Mouse (Mus musculus): ENCODE data around the gene Polr2j. TPM values are rescaled to one million over a fixed set of nuclear protein-coding genes. Genes with fewer than 3 reads are reported as not detected.

The Polr2j gene
- total RNA-seq (2017): 80.7 to 92.5 TPM (median 81.7 TPM) in 3 replicates

DNA sequence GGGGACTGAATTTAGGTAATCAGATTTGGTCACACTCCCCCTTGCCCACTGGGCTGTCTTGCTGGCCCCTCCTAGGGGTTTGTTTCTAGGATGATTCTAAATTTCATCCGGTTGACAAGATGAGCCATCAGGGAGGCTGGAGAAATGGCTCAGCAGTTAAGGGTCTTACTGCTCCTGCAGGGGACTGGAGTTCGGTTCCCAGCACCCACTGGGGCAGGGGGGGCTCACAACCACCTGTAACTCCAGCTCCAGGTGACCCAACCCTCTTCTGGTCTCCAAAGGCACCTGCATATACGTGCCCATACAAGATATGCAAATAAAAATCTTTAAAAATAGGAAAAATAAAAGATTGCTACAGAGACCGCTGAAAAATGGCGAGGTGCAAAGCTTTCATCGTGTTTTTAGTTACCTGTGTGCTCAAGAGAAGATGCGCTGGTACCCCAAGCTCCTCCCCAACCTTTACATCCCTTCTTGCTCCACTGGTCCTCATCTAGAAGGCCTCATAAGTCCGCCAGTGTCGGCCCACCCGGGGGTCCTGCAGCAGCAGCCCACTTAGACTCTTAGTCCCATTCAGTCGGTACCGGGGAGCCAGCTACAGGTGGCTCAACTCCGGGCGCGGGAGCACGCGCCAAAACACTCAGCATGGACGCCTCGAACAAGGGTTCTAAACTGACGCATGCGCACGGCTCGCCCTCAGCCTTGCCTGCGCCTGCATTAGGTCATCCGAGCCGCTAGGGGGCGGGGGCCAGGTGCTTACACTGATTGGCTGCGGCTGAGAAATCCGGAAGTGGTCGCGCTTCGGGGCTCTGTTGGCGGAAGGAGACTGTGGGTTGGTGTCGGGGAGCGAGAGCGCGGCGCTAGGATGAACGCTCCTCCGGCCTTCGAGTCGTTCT, at the start of gene Polr2j:
TSS of gene Polr2j (plus strand) at position 741 of the 893 bp plus-strand sequence.
- peak; percentile 97 for ATAC-seq (replicated peaks; ENCODE audit: insufficient number of reproducible peaks, low FRiP score, low TSS enrichment, poor library complexity, severe bottlenecking)

DNA sequence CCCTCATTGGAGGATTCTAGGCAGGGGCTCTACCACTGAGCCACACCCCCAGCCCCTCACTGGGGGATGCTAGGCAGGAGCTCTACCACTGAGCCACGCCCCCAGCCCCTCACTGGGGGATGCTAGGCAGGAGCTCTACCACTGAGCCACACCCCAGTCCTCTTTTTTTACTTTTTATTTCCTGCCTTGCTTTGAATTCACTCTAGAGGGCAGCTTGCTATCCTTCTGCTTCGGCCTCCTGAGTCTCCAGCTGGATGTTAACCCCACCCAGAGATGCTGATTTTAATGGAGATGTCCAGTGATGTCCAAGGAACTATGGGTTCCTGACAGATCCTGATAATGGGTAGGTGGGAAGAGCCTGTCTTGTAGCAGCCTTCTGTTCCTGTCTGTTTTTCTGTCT, 47.0 kb upstream of the Polr2j start:
- ATAC-seq (replicated peaks; ENCODE audit: insufficient number of reproducible peaks, low FRiP score, low TSS enrichment, poor library complexity, severe bottlenecking): no peak

DNA sequence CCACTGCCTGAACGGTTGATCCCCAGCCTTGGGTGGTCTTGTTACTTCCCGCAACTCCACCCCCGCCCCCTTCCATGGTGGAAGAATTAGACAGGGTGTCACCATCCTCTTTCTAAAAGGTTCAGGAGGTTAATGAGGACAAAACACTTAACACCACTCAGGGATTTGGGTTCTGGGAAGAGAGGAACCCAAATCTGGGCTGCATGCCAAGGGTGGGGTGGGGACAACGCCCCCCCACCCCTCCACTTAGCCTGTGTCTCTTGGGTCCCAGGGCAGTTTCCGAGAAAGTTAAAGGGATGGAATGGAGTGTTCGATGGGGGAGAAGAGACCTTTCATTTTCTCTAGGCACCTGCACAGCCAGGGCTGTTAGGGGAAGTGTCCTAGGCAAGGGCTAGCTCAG, 43.4 kb upstream of the Polr2j start:
- no peak for ATAC-seq (replicated peaks; ENCODE audit: insufficient number of reproducible peaks, low FRiP score, low TSS enrichment, poor library complexity, severe bottlenecking)

DNA sequence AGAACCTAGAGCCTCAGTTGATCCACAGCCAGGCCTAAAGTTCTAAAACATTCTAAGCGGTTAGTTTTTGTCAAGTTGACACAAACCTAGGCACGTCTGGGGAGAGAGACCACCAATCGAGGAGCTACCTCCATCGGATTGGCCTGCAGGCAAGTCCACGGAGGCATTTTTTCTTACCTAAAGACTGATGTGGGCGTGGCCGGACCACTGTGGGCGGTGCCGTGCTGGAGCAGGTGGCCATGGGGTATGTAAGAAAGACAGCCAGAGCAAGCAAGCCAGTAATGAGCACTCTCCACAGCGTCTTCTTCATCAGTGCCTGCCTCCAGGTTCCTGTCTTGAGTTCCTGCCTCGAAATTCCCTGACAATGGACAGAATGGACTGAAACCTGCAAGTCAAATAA, 42.9 kb upstream of the Polr2j start:
- ATAC-seq (replicated peaks; ENCODE audit: insufficient number of reproducible peaks, low FRiP score, low TSS enrichment, poor library complexity, severe bottlenecking): no peak

DNA sequence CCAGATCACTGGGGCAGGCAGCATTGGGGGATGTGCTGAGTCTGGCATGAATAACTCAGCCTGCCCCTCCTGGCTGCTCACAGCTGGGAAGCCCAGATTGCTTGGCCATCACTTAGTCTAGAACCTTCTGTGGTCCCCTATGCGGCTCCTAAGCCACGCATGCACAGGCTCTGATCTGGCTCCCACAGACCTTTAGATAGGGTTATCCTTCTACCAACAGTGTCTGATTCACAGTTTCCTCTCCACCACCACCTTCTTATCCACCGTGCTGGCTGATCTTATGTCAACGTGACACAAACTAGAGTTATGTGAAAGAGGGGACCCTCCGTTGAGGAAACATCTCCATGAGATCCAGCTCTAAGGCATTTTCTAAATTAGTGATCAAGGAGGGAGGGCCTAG, 41.4 kb upstream of the Polr2j start:
- no peak for ATAC-seq (replicated peaks; ENCODE audit: insufficient number of reproducible peaks, low FRiP score, low TSS enrichment, poor library complexity, severe bottlenecking)

DNA sequence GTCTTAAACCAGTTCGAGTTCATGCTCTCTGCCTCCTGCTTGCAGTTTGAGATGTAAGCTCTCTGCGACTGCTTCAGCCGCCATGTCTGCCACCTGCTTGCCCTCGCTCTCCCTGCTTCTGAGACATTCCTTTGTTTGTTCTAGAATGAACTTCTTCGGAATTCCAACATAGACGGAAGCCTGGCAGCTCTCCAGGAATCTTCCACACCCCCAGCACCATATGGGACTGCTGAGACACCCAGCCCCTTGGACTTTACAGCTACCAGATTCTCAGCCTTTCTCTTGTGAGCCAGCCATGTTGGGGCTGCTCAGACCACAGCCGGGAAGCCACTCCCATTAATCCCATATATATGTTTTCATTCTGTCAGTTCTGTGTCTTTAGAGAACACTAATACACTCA, 40.1 kb upstream of the Polr2j start:
- no peak for ATAC-seq (replicated peaks; ENCODE audit: insufficient number of reproducible peaks, low FRiP score, low TSS enrichment, poor library complexity, severe bottlenecking)

DNA sequence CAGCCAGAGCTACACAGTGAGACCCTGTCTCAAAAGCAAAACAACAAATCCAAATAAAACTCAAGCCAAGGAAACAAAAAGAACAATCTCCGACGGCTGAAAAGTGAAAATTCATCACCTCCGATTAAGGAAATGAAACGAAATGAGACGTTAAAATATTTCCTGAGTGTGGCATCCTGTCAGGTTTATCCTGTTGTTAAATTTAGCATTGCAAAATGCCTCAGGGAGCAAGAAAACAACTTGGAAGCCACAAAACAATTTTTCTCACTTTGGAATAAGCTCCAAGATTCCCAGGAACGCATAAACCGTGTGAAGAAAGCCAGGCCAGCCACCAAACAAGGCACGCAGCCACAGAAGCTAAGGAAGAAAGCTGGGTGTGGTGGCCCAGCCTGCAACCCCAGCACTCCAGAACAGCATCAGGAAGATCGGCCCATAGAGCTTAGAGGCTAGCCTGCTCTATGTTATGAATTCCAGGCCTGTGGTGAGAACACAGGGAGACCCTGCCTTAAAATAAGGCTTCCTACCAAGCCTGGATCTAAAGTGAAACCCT, 39.4 kb upstream of the Polr2j start:
- ATAC-seq (replicated peaks; ENCODE audit: insufficient number of reproducible peaks, low FRiP score, low TSS enrichment, poor library complexity, severe bottlenecking): no peak

DNA sequence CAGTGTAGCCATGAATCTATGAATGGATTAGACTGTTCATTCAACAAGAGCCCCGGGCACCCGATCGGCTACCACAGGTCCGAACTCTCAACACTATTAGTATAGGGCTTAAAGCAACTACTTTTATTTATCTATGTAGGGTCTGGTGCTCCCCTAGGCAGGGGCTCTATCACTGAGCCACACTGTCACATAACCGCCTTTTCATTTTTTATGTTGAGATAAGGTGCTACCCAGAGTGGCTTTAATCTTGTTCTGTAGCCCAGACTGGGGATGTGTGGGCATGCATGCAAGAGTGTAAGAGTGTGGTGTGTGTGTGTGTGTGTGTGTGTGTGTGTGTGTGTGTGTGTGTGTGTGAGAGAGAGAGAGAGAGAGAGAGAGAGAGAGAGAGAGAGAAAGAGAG, 38.3 kb upstream of the Polr2j start:
- no peak for ATAC-seq (replicated peaks; ENCODE audit: insufficient number of reproducible peaks, low FRiP score, low TSS enrichment, poor library complexity, severe bottlenecking)

DNA sequence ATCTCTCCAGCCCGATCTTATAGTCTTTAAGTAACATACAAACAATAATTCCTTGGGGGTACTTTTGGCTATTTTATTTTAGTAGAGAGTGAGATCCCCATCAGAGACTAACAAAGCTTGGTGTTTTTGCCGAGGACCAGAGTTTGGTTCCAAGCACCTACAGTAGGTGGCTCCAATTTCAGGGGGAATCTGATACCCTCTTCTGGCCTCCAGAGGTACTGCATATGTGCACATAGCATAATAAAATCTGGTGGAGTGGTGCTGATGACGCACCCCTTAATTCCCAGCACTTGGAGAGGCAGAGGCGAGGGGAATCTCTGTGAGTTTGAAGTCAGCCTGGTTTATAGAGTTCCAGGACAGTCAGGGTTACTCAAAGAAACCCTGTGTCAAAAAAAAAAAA, 34.1 kb upstream of the Polr2j start:
- no peak for ATAC-seq (replicated peaks; ENCODE audit: insufficient number of reproducible peaks, low FRiP score, low TSS enrichment, poor library complexity, severe bottlenecking)

DNA sequence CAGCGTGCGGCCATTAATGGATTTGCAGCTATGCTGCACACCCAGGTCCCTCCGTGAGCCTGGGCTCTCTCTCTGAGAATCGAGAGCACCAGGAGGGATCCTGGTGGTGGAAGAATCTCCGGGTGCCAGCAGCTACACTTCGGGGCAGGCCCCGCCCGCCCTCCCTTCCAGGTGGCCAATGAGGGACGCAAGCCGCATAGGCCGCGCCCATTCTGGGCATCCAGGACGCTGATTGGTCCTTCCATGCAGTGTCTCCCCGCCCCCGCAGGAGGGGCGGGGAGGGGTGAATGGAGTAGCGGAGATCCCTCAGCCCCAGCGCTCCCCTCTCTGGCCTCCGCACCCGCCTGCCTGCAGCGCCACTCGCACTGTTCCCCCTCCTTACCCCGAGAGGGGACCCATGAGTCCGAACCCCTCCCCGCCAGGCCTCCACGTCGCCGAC, 32.7 kb upstream of the Polr2j start, which contains the start of gene Rasa4:
TSS of gene Rasa4 (plus strand) at position 248 of the 439 bp plus-strand sequence.
- peak; percentile 81 for ATAC-seq (replicated peaks; ENCODE audit: insufficient number of reproducible peaks, low FRiP score, low TSS enrichment, poor library complexity, severe bottlenecking)

DNA sequence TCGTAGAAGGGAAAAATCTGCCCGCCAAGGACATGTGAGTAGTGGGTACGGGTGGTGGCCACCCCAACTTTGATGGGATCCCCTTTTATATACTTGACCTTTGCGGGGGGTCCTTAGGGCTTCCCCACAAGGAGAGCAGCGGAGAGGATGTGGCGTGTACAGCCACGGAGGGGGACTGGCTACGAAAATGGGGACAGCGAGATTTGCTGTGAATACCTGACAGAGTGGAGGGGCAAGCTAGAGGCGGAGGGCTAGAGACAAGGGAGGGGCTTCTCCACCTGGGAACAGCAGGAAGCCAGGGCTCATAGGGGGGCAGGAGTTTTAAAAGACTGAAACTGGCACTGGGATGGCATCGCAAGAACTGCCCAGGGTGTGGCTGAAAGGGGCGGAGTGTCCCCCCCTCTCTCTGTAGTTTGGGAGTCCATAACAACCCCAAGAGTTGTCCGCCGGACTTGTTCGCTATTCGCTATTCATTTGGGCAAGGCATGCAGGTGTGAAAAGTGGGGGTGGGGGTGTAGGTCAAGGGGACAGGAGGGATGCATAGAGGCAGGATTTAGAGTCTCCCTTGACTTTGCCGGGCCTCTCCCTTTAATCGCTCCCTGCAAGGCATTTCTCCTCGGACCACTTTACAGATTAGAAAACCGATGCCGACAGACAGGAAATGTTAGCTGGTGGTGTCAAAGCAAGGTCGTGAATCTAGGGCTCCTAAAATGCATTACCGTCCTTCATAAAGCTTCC, 32.1 kb upstream of the Polr2j start:
- 0 out of 2 replicates have a peak, but pooled peaks have one; percentile 4 for ATAC-seq (replicated peaks; ENCODE audit: insufficient number of reproducible peaks, low FRiP score, low TSS enrichment, poor library complexity, severe bottlenecking)

DNA sequence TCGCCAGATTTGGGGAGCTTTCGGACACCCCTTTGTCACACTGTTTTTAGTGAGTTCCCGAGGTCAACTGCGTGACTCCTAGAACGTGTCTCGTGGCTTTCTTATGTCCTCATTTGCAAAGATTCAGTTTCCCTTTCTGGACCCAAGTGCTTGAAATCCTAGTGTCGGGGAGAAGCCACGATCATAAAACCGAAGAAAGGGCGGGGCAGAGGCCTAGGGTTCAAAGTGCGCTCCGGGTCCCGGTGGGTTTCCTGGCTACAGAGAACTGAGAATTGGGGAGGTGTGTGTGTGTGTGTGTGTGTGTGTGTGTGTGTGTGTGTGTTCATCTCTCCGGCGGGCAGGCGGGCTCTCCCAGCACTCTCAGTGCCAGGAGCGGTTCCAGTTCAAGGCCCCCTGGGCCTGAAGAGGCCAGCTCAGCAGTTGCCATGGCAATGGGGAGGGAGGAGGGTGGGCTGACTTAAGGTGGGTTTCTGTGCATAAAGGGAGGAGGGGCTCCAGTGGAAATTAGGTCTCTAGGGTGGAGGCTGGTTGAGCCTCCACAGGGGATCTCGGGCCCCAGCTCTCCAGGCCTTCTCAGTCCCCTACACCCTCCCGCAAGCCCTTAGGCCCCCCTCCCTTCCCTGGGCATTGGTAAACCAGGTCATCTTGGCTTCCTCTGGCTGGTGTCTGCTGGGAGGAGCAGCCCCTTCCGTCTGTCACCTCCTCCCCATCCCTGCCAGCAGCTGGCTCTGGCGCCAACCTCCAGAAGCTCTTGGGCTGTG, 31.4 kb upstream of the Polr2j start:
- peak; percentile 53 for ATAC-seq (replicated peaks; ENCODE audit: insufficient number of reproducible peaks, low FRiP score, low TSS enrichment, poor library complexity, severe bottlenecking)

DNA sequence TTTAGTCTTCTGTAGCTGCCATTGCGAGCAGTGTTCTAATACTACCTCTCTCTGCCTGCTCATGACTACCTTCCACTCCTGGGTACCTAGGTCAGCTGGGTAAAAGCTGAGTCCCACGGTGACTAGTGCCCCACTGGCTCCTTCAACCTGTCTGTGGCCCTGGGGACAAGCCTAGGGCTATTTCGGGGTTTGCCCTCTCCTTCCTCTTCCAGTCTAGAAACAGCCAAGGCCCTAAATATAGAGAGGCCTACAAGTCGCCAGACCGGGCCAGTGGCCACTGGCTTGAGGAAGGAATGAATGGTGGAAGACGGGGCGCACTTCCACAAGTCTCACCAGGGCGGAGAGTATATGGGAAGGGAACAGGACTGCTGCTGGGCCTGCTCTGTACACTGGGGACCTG, 30.1 kb upstream of the Polr2j start:
- no peak for ATAC-seq (replicated peaks; ENCODE audit: insufficient number of reproducible peaks, low FRiP score, low TSS enrichment, poor library complexity, severe bottlenecking)

DNA sequence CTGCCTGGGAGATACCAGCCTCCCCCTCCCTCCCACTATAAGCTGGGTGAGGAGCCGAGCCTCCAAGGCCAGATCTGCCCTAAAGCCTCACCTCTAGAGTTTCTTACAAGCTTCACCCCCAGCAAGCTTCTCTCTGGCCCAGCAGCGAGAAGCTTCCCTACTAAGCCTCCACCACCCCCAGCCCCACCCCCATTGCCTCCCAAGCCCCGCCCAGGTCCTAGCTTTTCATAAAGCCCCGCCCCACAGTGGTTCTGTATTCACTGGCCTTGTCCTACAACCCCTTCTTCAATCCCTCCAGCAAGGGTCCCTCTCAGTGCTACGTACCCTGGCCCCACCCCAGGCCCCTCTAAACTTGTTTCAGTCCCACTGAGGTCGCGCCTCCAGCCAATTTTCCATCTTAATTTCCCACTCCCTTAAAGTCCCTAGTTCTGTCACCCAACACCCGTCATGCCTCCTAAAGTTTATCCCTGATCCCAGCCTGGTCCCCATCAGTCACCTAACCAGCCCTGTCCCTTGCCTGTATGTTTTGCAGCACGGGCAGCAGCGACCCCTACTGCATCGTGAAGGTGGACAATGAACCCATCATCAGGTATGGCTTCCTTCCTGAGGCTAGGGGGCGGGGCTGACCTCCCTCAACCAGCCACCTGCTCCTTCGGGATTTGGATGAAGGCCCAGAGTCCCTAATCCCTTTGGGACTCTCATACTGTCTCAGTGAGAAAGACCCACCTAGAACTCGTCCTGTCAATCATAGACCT, 27.4 kb upstream of the Polr2j start:
- no peak for ATAC-seq (replicated peaks; ENCODE audit: insufficient number of reproducible peaks, low FRiP score, low TSS enrichment, poor library complexity, severe bottlenecking)

DNA sequence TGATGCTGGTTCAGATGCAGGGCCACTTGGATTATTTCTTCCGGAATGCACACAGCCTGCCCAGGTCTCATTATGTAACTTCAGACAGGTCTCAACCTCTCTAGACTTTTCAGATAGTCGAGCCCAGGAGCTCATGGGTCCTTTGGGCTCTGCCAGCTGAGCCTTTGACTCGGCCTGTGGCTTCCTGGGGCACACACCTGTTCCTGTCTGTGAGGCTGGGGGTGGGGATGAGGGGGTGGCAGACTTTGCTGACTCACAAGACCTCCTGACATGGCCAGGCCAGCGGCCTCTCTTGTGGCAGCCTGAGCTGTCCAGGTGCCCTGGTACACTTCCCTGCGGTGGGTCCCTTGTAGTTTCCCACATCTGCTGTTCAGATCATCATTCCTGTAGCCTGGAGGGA, 24.5 kb upstream of the Polr2j start:
- ATAC-seq (replicated peaks; ENCODE audit: insufficient number of reproducible peaks, low FRiP score, low TSS enrichment, poor library complexity, severe bottlenecking): no peak

DNA sequence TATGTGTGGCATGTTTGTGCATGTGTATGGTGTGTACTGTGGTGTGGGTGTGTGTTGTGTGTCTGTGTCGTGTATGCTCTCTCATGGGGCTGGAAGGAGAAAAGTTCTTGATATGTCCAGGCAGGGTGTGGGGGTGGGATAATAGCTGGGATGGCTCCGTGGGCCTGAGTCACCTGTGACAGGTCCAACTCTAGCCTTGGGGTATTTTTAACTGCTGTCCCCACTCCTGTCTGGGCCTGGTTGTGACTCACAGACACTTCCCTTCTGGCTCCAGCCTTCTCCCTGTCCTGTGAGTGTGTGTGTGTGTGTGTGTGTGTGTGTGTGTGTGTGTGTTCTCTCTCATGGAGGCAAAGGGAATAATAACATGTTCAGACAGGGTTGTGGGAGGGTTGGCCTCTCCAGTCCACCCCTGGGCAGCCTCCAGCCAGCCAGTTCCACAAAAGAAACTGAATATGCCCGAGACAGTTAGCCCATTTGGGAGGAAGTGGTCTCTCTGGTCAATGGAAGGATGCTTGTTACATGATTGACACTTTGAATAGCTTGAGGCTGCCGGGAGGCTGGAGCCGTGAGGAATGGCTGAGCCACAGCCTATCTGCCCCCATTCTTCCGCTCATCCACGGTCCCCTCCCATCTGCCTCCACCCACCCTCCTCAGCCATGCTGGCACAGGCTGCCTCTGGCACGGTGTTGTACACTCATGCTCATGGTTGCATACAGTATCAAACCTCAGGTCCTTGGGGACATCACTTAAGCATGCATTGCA, 22.0 kb upstream of the Polr2j start:
- ATAC-seq (replicated peaks; ENCODE audit: insufficient number of reproducible peaks, low FRiP score, low TSS enrichment, poor library complexity, severe bottlenecking): no peak

DNA sequence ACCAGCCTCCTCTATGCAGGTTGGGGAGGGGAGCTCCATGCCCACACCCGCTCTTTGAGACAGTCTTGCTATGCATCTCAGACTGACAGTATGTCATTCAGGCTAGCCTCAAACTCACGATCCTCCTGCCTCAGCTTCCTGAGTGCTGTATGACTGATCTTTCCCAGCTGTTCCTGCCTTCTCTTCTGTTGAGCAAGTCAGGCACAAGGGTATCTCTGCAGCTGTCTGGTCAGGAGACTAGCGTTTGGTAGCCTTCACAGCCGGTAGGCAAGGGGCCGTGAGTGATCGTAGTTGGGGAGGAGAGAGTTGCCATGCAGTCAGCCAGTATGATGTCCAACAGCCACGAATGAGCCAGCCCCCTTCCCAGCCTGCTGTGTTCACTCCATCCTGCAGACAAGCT, 21.3 kb upstream of the Polr2j start:
- ATAC-seq (replicated peaks; ENCODE audit: insufficient number of reproducible peaks, low FRiP score, low TSS enrichment, poor library complexity, severe bottlenecking): no peak

DNA sequence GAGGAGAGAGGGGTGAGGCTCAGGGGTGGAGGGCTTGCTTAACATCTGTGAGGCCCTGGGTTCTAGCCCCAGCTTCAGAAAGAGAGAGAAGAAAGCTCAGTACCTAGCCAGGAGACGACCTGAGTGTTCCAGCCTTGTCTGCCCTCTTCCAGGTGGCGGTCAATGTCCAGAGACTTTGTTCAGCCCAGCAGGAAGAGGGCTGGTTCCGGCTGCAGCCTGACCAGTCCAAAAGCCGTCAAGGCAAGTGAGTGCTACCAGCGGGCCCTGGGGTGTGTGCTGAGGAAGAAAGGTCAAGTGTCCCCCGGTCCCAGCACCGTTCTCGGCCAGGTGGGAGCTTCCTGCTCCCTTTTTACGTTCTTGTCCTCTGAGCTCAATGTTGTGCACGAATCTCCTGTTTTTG, 17.9 kb upstream of the Polr2j start:
- no peak for ATAC-seq (replicated peaks; ENCODE audit: insufficient number of reproducible peaks, low FRiP score, low TSS enrichment, poor library complexity, severe bottlenecking)
